Mouse (Mus musculus) ES-E14 (cell line): Measurements from ENCODE around the gene Tnfsf13b. TPM values are rescaled to one million over a fixed set of nuclear protein-coding genes. Genes with fewer than 3 reads are reported as not detected.
A peak's percentile ranks its signal among the peaks of the same experiment; 100 is the strongest.

Source experiments
- DNase-seq: peaks from one replicate; pipeline ENCODE4 v3.0.0-alpha.2; 2013; ENCODE audit warnings: low read depth, low spot score
- H3K27ac ChIP-seq: 2 replicates; pipeline ENCODE4 v1.5.1; 2012; ENCODE audit warnings: low read depth, mild to moderate bottlenecking, low read length, moderate library complexity, mixed read lengths; ENCODE audit not compliant: poor library complexity, insufficient read depth, severe bottlenecking
- H3K36me3 ChIP-seq: 2 replicates; pipeline ENCODE4 v1.6.1; 2012; ENCODE audit warnings: mild to moderate bottlenecking, low read length, moderate library complexity, mixed read lengths; ENCODE audit not compliant: control insufficient read depth, poor library complexity, insufficient read depth, severe bottlenecking
- H3K4me1 ChIP-seq, 2 experiments: fragments of 150-350 bp in 1 of 2; sonication (generic) in 1 of 2; 2 replicates each; pipeline ENCODE4 v1.6.1; 2012; ENCODE audit warnings: low read length in 2 of 2, mild to moderate bottlenecking in 1 of 2, mixed read lengths in 1 of 2; ENCODE audit not compliant: control insufficient read depth in 2 of 2, insufficient read depth in 2 of 2, poor library complexity in 1 of 2
- H3K4me3 ChIP-seq, 2 experiments: fragments of 150-350 bp in 1 of 2; sonication (generic) in 1 of 2; 2 replicates each; pipeline ENCODE4 v1.5.1; 2012; ENCODE audit warnings: low read length in 2 of 2, low read depth in 1 of 2, mild to moderate bottlenecking in 1 of 2, mixed read lengths in 1 of 2; ENCODE audit not compliant: insufficient read depth in 1 of 2, poor library complexity in 1 of 2, severe bottlenecking in 1 of 2
- H3K9ac ChIP-seq: 2 replicates; pipeline ENCODE4 v1.6.1; 2012; ENCODE audit warnings: low read depth, mild to moderate bottlenecking, low read length, mixed read lengths; ENCODE audit not compliant: poor library complexity, insufficient read depth, severe bottlenecking
- H3K9me3 ChIP-seq: fragments of 150-350 bp; sonication (generic); 2 replicates; pipeline ENCODE4 v1.6.1; 2012; ENCODE audit warnings: low read depth, mild to moderate bottlenecking, low read length; ENCODE audit not compliant: control insufficient read depth, insufficient read depth
- CHD2 ChIP-seq: IDR thresholded peaks from 2 replicates; pipeline ENCODE4 v1.6.1; 2014; ENCODE audit warnings: mild to moderate bottlenecking, low read depth, low read length, inconsistent platforms
- HCFC1 ChIP-seq: IDR thresholded peaks from 2 replicates; pipeline ENCODE4 v1.6.1; 2012; ENCODE audit warnings: low read length, inconsistent platforms, borderline replicate concordance; ENCODE audit not compliant: insufficient read depth
- MAFK ChIP-seq: IDR thresholded peaks from 2 replicates; pipeline ENCODE4 v1.6.1; 2014; ENCODE audit warnings: mild to moderate bottlenecking, low read depth, low read length, inconsistent platforms; ENCODE audit not compliant: insufficient read depth
- ZC3H11A ChIP-seq: IDR thresholded peaks from 2 replicates; pipeline ENCODE4 v1.6.1; 2012; ENCODE audit warnings: low read depth, mild to moderate bottlenecking, inconsistent platforms, low read length, borderline replicate concordance
- ZNF384 ChIP-seq: IDR thresholded peaks from 2 replicates; pipeline ENCODE4 v1.6.1; 2012; ENCODE audit warnings: low read depth, low read length, inconsistent platforms
- in situ Hi-C, 2 experiments: fragments of 600-800 bp; cut with MboI; formaldehyde crosslinking; loops; one replicate each; pipeline ENCODE4 v1.15.1; 2025; ENCODE audit warnings: low sequenced_read_pairs in 2 of 2, inconsistent platforms in 1 of 2; ENCODE audit not compliant: unreplicated experiment in 2 of 2
- total RNA-seq: library from RNA; depleted of rRNA; stranded (reverse); fragments of 300-350 nt; gene quantifications from 2 replicates; pipeline ENCODE4 v1.2.3, GENCODE M21; 2012

The Tnfsf13b gene
- total RNA-seq, 1 experiment: 0.31 TPM

DNA sequence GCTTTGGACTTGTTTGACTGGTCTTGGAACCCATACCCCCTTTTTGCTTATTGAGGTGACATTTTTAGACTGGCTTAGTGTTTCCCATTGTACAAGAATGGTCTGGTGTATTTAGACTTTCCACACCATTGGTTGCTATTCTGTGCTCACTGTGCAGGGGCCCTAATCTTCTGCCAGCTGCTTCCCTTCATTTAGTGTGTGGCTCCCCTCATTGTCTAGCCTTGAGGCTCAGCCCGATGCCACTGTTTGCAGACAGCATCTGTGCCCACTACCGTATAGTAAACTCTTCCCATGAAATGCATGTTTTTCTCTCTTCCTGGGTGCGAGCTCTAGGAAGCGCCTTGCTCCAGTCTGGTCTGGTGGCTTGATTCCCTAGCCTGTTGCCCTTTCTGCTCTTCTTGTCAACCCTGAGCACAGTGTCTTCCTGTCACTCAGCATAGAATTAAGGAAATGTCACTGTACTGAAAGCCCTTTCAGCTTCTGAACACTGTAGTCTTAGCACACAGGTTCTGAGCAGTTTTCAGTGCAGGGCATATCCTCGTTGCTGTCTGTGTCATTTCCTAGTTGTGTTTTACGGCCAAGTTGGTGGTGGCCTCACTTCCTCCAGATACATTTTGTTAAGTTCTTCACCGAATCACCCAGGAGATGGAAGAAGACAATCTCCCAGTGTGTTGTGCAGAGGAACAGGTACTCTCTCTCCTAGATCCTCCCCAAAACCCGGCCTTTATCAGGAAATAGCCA lies 24.2 kb downstream of the Tnfsf13b start:
- TF ChIP-seq HCFC1: no peak
- no peak for TF ChIP-seq ZC3H11A
- no peak for TF ChIP-seq MAFK
- no peak for TF ChIP-seq ZNF384
- TF ChIP-seq CHD2: no peak
- in situ Hi-C loops: loop anchor here in 1 of 2 experiments (25.0 kb wide), 1 partner anchor 357 kb away; no protein-coding TSS in a partner anchor
- Histone ChIP-seq H3K9me3 (no peaks in the 10 kb centered on the region), H3K9ac (no peak overlapping the region), H3K4me3 (no peak overlapping the region), H3K36me3 (no peaks in the 10 kb centered on the region), H3K27ac (no peak overlapping the region), H3K4me1 (no peaks in the 10 kb centered on the region)
- no peak for DNase-seq

- Histone ChIP-seq H3K4me1 (no peaks in the 10 kb centered on the region), H3K9me3 (no peaks in the 10 kb centered on the region), H3K9ac (no peak overlapping the region), H3K27ac (no peak overlapping the region), H3K36me3 (no peaks in the 10 kb centered on the region), H3K4me3 (no peak overlapping the region)
- in situ Hi-C loops: loop anchor here in 1 of 2 experiments (25.0 kb wide), 1 partner anchor 356 kb away; no protein-coding TSS in a partner anchor
- no peak for DNase-seq
- no peak for TF ChIP-seq ZC3H11A
- no peak for TF ChIP-seq ZNF384
- no peak for TF ChIP-seq CHD2
- TF ChIP-seq MAFK: no peak
- TF ChIP-seq HCFC1: no peak
Measured at GRCm38 (mm10) chr8:10031177-10031576, 24.9 kb downstream of the Tnfsf13b start.

DNA sequence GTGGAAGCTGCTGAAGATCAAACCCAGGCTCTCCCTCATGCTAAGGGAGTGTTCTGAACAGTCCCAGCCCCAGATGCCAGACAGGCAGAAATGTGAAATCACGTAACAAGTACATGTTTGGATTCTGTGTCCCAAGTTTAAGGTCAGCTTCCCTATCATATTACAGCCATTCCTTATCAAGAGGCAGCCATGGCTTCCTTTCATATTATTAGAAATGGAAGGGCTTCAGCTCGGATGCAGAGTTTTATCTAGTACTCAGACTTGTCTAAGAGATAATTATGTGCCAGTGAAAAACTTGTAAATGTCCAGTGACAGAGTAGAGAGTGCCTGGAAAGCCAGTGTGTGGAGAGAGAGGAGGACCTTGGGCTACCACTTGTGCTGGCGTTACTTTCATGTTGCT lies 34.6 kb downstream of the Tnfsf13b start:
- TF ChIP-seq ZC3H11A (no peak), CHD2 (no peak), MAFK (no peak), HCFC1 (no peak), ZNF384 (no peak)
- no peak overlapping the region for H3K9ac ChIP-seq
- no peak overlapping the region for H3K27ac ChIP-seq
- no peaks in the 10 kb centered on the region for H3K36me3 ChIP-seq
- no peaks in the 10 kb centered on the region for H3K9me3 ChIP-seq
- no peak for DNase-seq
- H3K4me1 ChIP-seq: no peaks in the 10 kb centered on the region
- in situ Hi-C loops: loop anchor here (10.0 to 25.0 kb wide), 2 partner anchors 264 to 346 kb away; no protein-coding TSS in a partner anchor
- H3K4me3 ChIP-seq: no peak overlapping the region

GRCm38 (mm10) chr8:10043842-10044510 lies 37.7 kb downstream of the Tnfsf13b start:
- Histone ChIP-seq H3K9me3 (no peaks in the 10 kb centered on the region), H3K9ac (no peak overlapping the region), H3K4me3 (no peak overlapping the region), H3K36me3 (no peaks in the 10 kb centered on the region), H3K27ac (no peak overlapping the region), H3K4me1 (no peaks in the 10 kb centered on the region)
- DNase-seq: peak; percentile 22
- TF ChIP-seq ZNF384: no peak
- peak; percentile 63; the same call in 1 of the 2 replicates for TF ChIP-seq ZC3H11A
- TF ChIP-seq CHD2: no peak
- TF ChIP-seq MAFK: no peak
- in situ Hi-C loops: loop anchor here (10.0 to 25.0 kb wide), 2 partner anchors 261 to 343 kb away; no protein-coding TSS in a partner anchor
